Mouse (Mus musculus) liver, adult (tissue): ENCODE results near the gene Gpr21.

Experiments
- GATA4 ChIP-seq: IDR thresholded peaks from 2 replicates; pipeline ENCODE4 v1.6.1; 2014; ENCODE audit warnings: mild to moderate bottlenecking, low read length; ENCODE audit not compliant: insufficient replicate concordance

Gene Gpr21

GRCm38 (mm10) chr2:37556366-37556765, 40.2 kb downstream of the Gpr21 start:
- no peak for TF ChIP-seq GATA4

GRCm38 (mm10) chr2:37565579-37565978, 49.4 kb downstream of the Gpr21 start:
- no peak for TF ChIP-seq GATA4

GRCm38 (mm10) chr2:37566035-37566434, 49.9 kb downstream of the Gpr21 start:
- no peak for TF ChIP-seq GATA4

- TF ChIP-seq GATA4 = no peak
These were observed 53.8 kb downstream of the Gpr21 start for GRCm38 (mm10) chr2:37569888-37570287.
